14 mouse cellular contexts compared by ENCODE assay signal in genomic region chr1:177038383-177038782, GRCm38 (mm10).
DNase-seq lines count a peak whose midpoint lies in the region; ATAC-seq and TF ChIP-seq lines count a peak whose summit lies in the region.
"Had no signal": no experiment of that assay in that cellular context is flagged by ENCODE, and none has a peak within 500 bp of the region (broad histone marks: within the 10 kb centered on the region; RNA-seq: fewer than 3 reads in every experiment).

No protein-coding gene starts in this region.

- H3K9me3 ChIP-seq in hindbrain, embryonic 13.5 days = no peaks in the 10 kb centered on the region
- no peaks in the 10 kb centered on the region for H3K9me3 ChIP-seq in hindbrain, embryonic 14.5 days (ENCODE audit: control insufficient read depth, low read length)
- no peaks in the 10 kb centered on the region for H3K9me3 ChIP-seq in lung, postnatal 0 days (ENCODE audit: low read length)
- no peaks in the 10 kb centered on the region for H3K9me3 ChIP-seq in forebrain, postnatal 0 days (ENCODE audit: low read length)
- H3K9me3 ChIP-seq in midbrain, postnatal 0 days (ENCODE audit: low read length) = no peaks in the 10 kb centered on the region
- H3K9me3 ChIP-seq: kidney, embryonic 15.5 days had no signal

- no peak for DNase-seq in hindbrain, embryonic 14.5 days (ENCODE audit: low spot score)
- DNase-seq in lung, postnatal 0 days (ENCODE audit: low spot score) = no peak
- no peak for DNase-seq in lung, adult 18-20 months
- no peak for DNase-seq in forebrain, postnatal 0 days
- peak; percentile 24 for DNase-seq in midbrain, postnatal 0 days (ENCODE audit: low spot score)
- DNase-seq in left cerebral cortex, adult 9 months (ENCODE audit: low spot score in 2 of 2) = no peak
- DNase-seq in cerebellum, adult 9-10 months = no peak
- DNase-seq: cerebellum, postnatal 36 days; gastrocnemius, postnatal 14 days; heart, postnatal 14 days; lung, postnatal 4 days; thymus, postnatal 4 days had no signal

- 32% methylated on average over 2 of the region's 2 CpGs for WGBS in hindbrain, embryonic 13.5 days
- 36% methylated on average over 2 of the region's 2 CpGs for WGBS in hindbrain, embryonic 14.5 days
- 48% methylated on average over 2 of the region's 2 CpGs for WGBS in lung, postnatal 0 days
- 29% methylated on average over 2 of the region's 2 CpGs for WGBS in forebrain, postnatal 0 days
- 31% methylated on average over 2 of the region's 2 CpGs for WGBS in midbrain, postnatal 0 days

- 0 out of 2 replicates have a peak overlapping the region, but pooled peaks have one; percentile 13 for H3K27ac ChIP-seq in hindbrain, embryonic 13.5 days
- no peak overlapping the region for H3K27ac ChIP-seq in hindbrain, embryonic 14.5 days
- H3K27ac ChIP-seq in lung, postnatal 0 days (ENCODE audit: low read length) = no peak overlapping the region
- peak overlapping the region; percentile 75 for H3K27ac ChIP-seq in forebrain, postnatal 0 days (ENCODE audit: low read depth, low read length)
- H3K27ac ChIP-seq in midbrain, postnatal 0 days (ENCODE audit: low read depth, low read length) = no peak overlapping the region
- H3K27ac ChIP-seq: kidney, embryonic 15.5 days had no signal

- no peaks in the 10 kb centered on the region for H3K27me3 ChIP-seq in hindbrain, embryonic 13.5 days
- H3K27me3 ChIP-seq in hindbrain, embryonic 14.5 days (ENCODE audit: control insufficient read depth, insufficient read depth, low read length) = no peaks in the 10 kb centered on the region
- no peaks in the 10 kb centered on the region for H3K27me3 ChIP-seq in lung, postnatal 0 days (replicated peaks; ENCODE audit: insufficient read depth, low read length)
- no peaks in the 10 kb centered on the region for H3K27me3 ChIP-seq in forebrain, postnatal 0 days (ENCODE audit: insufficient read depth, low read length)
- H3K27me3 ChIP-seq in midbrain, postnatal 0 days (ENCODE audit: insufficient read depth, low read length) = no peaks in the 10 kb centered on the region
- H3K27me3 ChIP-seq: kidney, embryonic 15.5 days had no signal

- no peak overlapping the region for H3K9ac ChIP-seq in hindbrain, embryonic 13.5 days
- H3K9ac ChIP-seq in hindbrain, embryonic 14.5 days = no peak overlapping the region
- H3K9ac ChIP-seq in lung, postnatal 0 days (replicated peaks; ENCODE audit: low read depth) = no peak overlapping the region
- no peak overlapping the region for H3K9ac ChIP-seq in forebrain, postnatal 0 days
- H3K9ac ChIP-seq in midbrain, postnatal 0 days (replicated peaks; ENCODE audit: low read length, poor library complexity, severe bottlenecking) = no peak overlapping the region
- H3K9ac ChIP-seq: kidney, embryonic 15.5 days had no signal

- peak; percentile 13; the same call in 1 of the 2 replicates for TF ChIP-seq CTCF in lung, postnatal 0 days (IDR thresholded peaks at IDR 0.05)
- TF ChIP-seq CTCF in forebrain, postnatal 0 days (IDR thresholded peaks at IDR 0.05; ENCODE audit: low read depth) = peak; percentile 29; the same call in 1 of the 2 replicates
- peak; percentile 56 for TF ChIP-seq CTCF in midbrain, postnatal 0 days (IDR thresholded peaks at IDR 0.05)

- H3K4me3 ChIP-seq in hindbrain, embryonic 13.5 days = no peak overlapping the region
- H3K4me3 ChIP-seq in hindbrain, embryonic 14.5 days (replicated peaks; ENCODE audit: low read length) = no peak overlapping the region
- no peak overlapping the region for H3K4me3 ChIP-seq in lung, postnatal 0 days (ENCODE audit: low read depth, low read length)
- no peak overlapping the region for H3K4me3 ChIP-seq in forebrain, postnatal 0 days (ENCODE audit: low read depth, low read length)
- H3K4me3 ChIP-seq in midbrain, postnatal 0 days (ENCODE audit: low read depth, low read length) = no peak overlapping the region
- H3K4me3 ChIP-seq: kidney, embryonic 15.5 days had no signal

- no peak overlapping the region for H3K4me2 ChIP-seq in hindbrain, embryonic 13.5 days
- H3K4me2 ChIP-seq in hindbrain, embryonic 14.5 days (replicated peaks) = no peak overlapping the region
- H3K4me2 ChIP-seq in lung, postnatal 0 days (replicated peaks; ENCODE audit: low read depth, low read length) = no peak overlapping the region
- H3K4me2 ChIP-seq in forebrain, postnatal 0 days (ENCODE audit: low read depth) = no peak overlapping the region
- H3K4me2 ChIP-seq in midbrain, postnatal 0 days (ENCODE audit: low read depth, low read length, poor library complexity, severe bottlenecking) = no peak overlapping the region
- H3K4me2 ChIP-seq: kidney, embryonic 15.5 days had no signal

- TF ChIP-seq EP300 in lung, postnatal 0 days (IDR thresholded peaks at IDR 0.05) = no peak

- no peak for ATAC-seq in hindbrain, embryonic 13.5 days (ENCODE audit: low FRiP score)
- no peak for ATAC-seq in hindbrain, embryonic 14.5 days (ENCODE audit: low FRiP score)
- ATAC-seq in lung, postnatal 0 days = no peak
- ATAC-seq in forebrain, postnatal 0 days = peak; percentile 8; the same call in 1 of the 2 replicates
- ATAC-seq in midbrain, postnatal 0 days (ENCODE audit: low FRiP score) = no peak

- 0 out of 2 replicates have a peak, but pooled peaks cover 3% of the 10 kb centered on the region for H3K4me1 ChIP-seq in hindbrain, embryonic 13.5 days (replicated peaks)
- H3K4me1 ChIP-seq in hindbrain, embryonic 14.5 days (replicated peaks; ENCODE audit: control insufficient read depth, insufficient read depth, low read length) = no peaks in the 10 kb centered on the region
- H3K4me1 ChIP-seq in lung, postnatal 0 days (ENCODE audit: insufficient read depth, low read depth, low read length) = no peaks in the 10 kb centered on the region
- H3K4me1 ChIP-seq in forebrain, postnatal 0 days (ENCODE audit: insufficient read depth) = no peaks in the 10 kb centered on the region
- no peaks in the 10 kb centered on the region for H3K4me1 ChIP-seq in midbrain, postnatal 0 days (ENCODE audit: insufficient read depth, low read length)
- H3K4me1 ChIP-seq: kidney, embryonic 15.5 days had no signal

- H3K36me3 ChIP-seq in hindbrain, embryonic 13.5 days = 0 out of 2 replicates have a peak, but pooled peaks cover 5% of the 10 kb centered on the region
- no peaks in the 10 kb centered on the region for H3K36me3 ChIP-seq in hindbrain, embryonic 14.5 days (replicated peaks; ENCODE audit: control insufficient read depth, insufficient read depth)
- no peaks in the 10 kb centered on the region for H3K36me3 ChIP-seq in lung, postnatal 0 days (ENCODE audit: insufficient read depth, low read length)
- no peaks in the 10 kb centered on the region for H3K36me3 ChIP-seq in forebrain, postnatal 0 days (ENCODE audit: insufficient read depth)
- no peaks in the 10 kb centered on the region for H3K36me3 ChIP-seq in midbrain, postnatal 0 days (ENCODE audit: insufficient read depth, low read length)
- H3K36me3 ChIP-seq: kidney, embryonic 15.5 days had no signal

Comparison
In these comparisons a context has a peak if more than half of its experiments do, and no peak if none do; other contexts are left out.
1. H3K27ac ChIP-seq: peak in hindbrain, embryonic 13.5 days (single experiment) and forebrain, postnatal 0 days (single experiment); none in hindbrain, embryonic 14.5 days (single experiment), lung, postnatal 0 days (single experiment) and midbrain, postnatal 0 days (single experiment).
2. Peak in every context shown above with its lines, with median percentiles within 50 percentile points of each other: CTCF ChIP-seq.